Mouse (Mus musculus) neural tube, embryonic 12.5 days (tissue): ENCODE measurements around the gene Gm29735. TPM values are rescaled to one million over a fixed set of nuclear protein-coding genes. Genes with fewer than 3 reads are reported as not detected.
"Not testable (repeated sequence)": the region's sequence is repeated elsewhere in the genome, so short reads cannot be mapped to it uniquely, and the experiment has no call there.

ENCODE experiments used
- ATAC-seq: fragments of 200-750 bp; cut with Nextera tagmentation; 2 replicates; pipeline ENCODE4 v1.8.0; 2017; ENCODE audit warnings: low read depth, mild to moderate bottlenecking, moderate TSS enrichment, moderate library complexity; ENCODE audit not compliant: low FRiP score
- H3K27ac ChIP-seq: fragments of 300-500 bp; sonication (generic); 2 replicates; pipeline ENCODE4 v1.5.1; 2016
- H3K27me3 ChIP-seq: fragments of 300-500 bp; sonication (generic); replicated peaks from 2 replicates; pipeline ENCODE4 v1.6.1; 2016; ENCODE audit warnings: mild to moderate bottlenecking
- H3K36me3 ChIP-seq: fragments of 300-500 bp; sonication (generic); 2 replicates; pipeline ENCODE4 v1.6.1; 2016; ENCODE audit warnings: mild to moderate bottlenecking
- H3K4me1 ChIP-seq: fragments of 300-500 bp; sonication (generic); 2 replicates; pipeline ENCODE4 v1.6.1; 2016
- H3K4me2 ChIP-seq: fragments of 300-500 bp; sonication (generic); replicated peaks from 2 replicates; pipeline ENCODE4 v1.6.1; 2016; ENCODE audit warnings: mild to moderate bottlenecking
- H3K4me3 ChIP-seq: fragments of 300-500 bp; sonication (generic); 2 replicates; pipeline ENCODE4 v1.5.1; 2016
- H3K9ac ChIP-seq: fragments of 300-500 bp; sonication (generic); 2 replicates; pipeline ENCODE4 v1.6.1; 2016; ENCODE audit warnings: mild to moderate bottlenecking
- H3K9me3 ChIP-seq: fragments of 300-500 bp; sonication (generic); 2 replicates; pipeline ENCODE4 v1.6.1; 2016; ENCODE audit warnings: mild to moderate bottlenecking
- WGBS: fragments of 180-500 bp; shearing (Covaris S2); methylation state at CpG from one replicate; pipeline ENCODE4 v1.1.7; 2016; 5-methylcytosine and 5-hydroxymethylcytosine counted together
- polyA plus RNA-seq: library from polyadenylated mRNA; unstranded; fragments of >200 nt; fragmentation: Nextera tagmentation; extraction: Ambion mirVana; gene quantifications from 2 replicates; pipeline ENCODE4 v1.2.1, GENCODE M21; 2016

Gene Gm29735
- polyA plus RNA-seq, result not detected in 2 replicates

- not testable (repeated sequence) for H3K36me3 ChIP-seq, H3K4me3 ChIP-seq, ATAC-seq, H3K9me3 ChIP-seq, H3K4me2 ChIP-seq, H3K27me3 ChIP-seq, H3K27ac ChIP-seq, H3K9ac ChIP-seq, H3K4me1 ChIP-seq
- WGBS, result 53% methylated on average over 2 of the region's 2 CpGs
These were observed at the start of gene Gm29735 for GRCm38 (mm10) chr7:142157013-142157412. TSS of gene Gm29735 (minus strand) at chr7:142157113.

- Histone ChIP-seq H3K27me3 (no peaks in the 10 kb centered on the region), H3K4me1 (no peaks in the 10 kb centered on the region), H3K4me3 (no peak overlapping the region), H3K4me2 (no peak overlapping the region), H3K27ac (no peak overlapping the region), H3K36me3 (no peaks in the 10 kb centered on the region), H3K9ac (no peak overlapping the region), H3K9me3 (no peaks in the 10 kb centered on the region)
- no peak for ATAC-seq
These were observed 48.6 kb upstream of the Gm29735 start for GRCm38 (mm10) chr7:142205488-142205887.

- Histone ChIP-seq H3K4me1 (no peaks in the 10 kb centered on the region), H3K27me3 (no peaks in the 10 kb centered on the region), H3K4me3 (no peak within 1 kb of the TSS), H3K27ac (no peak within 1 kb of the TSS), H3K9me3 (no peaks in the 10 kb centered on the region), H3K9ac (no peak within 1 kb of the TSS), H3K4me2 (no peak within 1 kb of the TSS), H3K36me3 (no peaks in the 10 kb centered on the region)
- 50% methylated on average over 1 of the region's 1 CpGs for WGBS
- no peak for ATAC-seq
These were observed 44.2 kb upstream of the Gm29735 start, which contains the start of gene Krtap5-3 for GRCm38 (mm10) chr7:142201064-142201463. TSS of gene Krtap5-3 (plus strand) at chr7:142201364.

- Histone ChIP-seq H3K4me1 (no peaks in the 10 kb centered on the region), H3K4me2 (no peak overlapping the region), H3K36me3 (no peaks in the 10 kb centered on the region), H3K9ac (no peak overlapping the region), H3K9me3 (no peaks in the 10 kb centered on the region), H3K4me3 (no peak overlapping the region), H3K27me3 (no peaks in the 10 kb centered on the region), H3K27ac (no peak overlapping the region)
- 88% methylated on average over 2 of the region's 2 CpGs for WGBS
- no peak for ATAC-seq
These were observed 41.8 kb upstream of the Gm29735 start for GRCm38 (mm10) chr7:142198748-142199147.

- H3K27me3 ChIP-seq, result no peaks in the 10 kb centered on the region
- H3K9me3 ChIP-seq, result no peaks in the 10 kb centered on the region
- no peak within 1 kb of the TSS for H3K4me3 ChIP-seq
- ATAC-seq, result no peak
- no peak within 1 kb of the TSS for H3K4me2 ChIP-seq
- no peaks in the 10 kb centered on the region for H3K36me3 ChIP-seq
- no peak within 1 kb of the TSS for H3K9ac ChIP-seq
- 40% methylated on average over 2 of the region's 2 CpGs for WGBS
- H3K27ac ChIP-seq, result no peak within 1 kb of the TSS
- H3K4me1 ChIP-seq, result no peaks in the 10 kb centered on the region
These were observed 33.4 kb upstream of the Gm29735 start, which contains the start of gene Gm10153 for GRCm38 (mm10) chr7:142190289-142190688. TSS of gene Gm10153 (minus strand) at chr7:142190389.

- no peak overlapping the region for H3K4me3 ChIP-seq
- no peak for ATAC-seq
- H3K4me1 ChIP-seq, result no peaks in the 10 kb centered on the region
- H3K9me3 ChIP-seq, result no peaks in the 10 kb centered on the region
- no peak overlapping the region for H3K4me2 ChIP-seq
- H3K36me3 ChIP-seq, result no peaks in the 10 kb centered on the region
- H3K27ac ChIP-seq, result no peak overlapping the region
- no peaks in the 10 kb centered on the region for H3K27me3 ChIP-seq
- 80% methylated on average over 2 of the region's 2 CpGs for WGBS
- H3K9ac ChIP-seq, result no peak overlapping the region
These were observed 31.2 kb upstream of the Gm29735 start for GRCm38 (mm10) chr7:142188156-142188555.

- Histone ChIP-seq H3K4me3 (no peak overlapping the region), H3K4me2 (no peak overlapping the region), H3K27ac (no peak overlapping the region), H3K4me1 (no peaks in the 10 kb centered on the region), H3K27me3 (no peaks in the 10 kb centered on the region), H3K36me3 (no peaks in the 10 kb centered on the region), H3K9ac (no peak overlapping the region), H3K9me3 (no peaks in the 10 kb centered on the region)
- no peak for ATAC-seq
- 65% methylated on average over 1 of the region's 1 CpGs for WGBS
These were observed 24.1 kb upstream of the Gm29735 start for GRCm38 (mm10) chr7:142181021-142181420.

- no peak overlapping the region for H3K4me3 ChIP-seq
- no peaks in the 10 kb centered on the region for H3K27me3 ChIP-seq
- H3K36me3 ChIP-seq, result no peaks in the 10 kb centered on the region
- no peaks in the 10 kb centered on the region for H3K4me1 ChIP-seq
- no peak overlapping the region for H3K27ac ChIP-seq
- no peak for ATAC-seq
- no peak overlapping the region for H3K9ac ChIP-seq
- H3K4me2 ChIP-seq, result no peak overlapping the region
- WGBS, result 91% methylated on average over 1 of the region's 1 CpGs
- no peaks in the 10 kb centered on the region for H3K9me3 ChIP-seq
These were observed 21.8 kb upstream of the Gm29735 start for GRCm38 (mm10) chr7:142178685-142179084.

GRCm38 (mm10) chr7:142175905-142176304, 19.0 kb upstream of the Gm29735 start, which contains the start of gene Krtap5-2:
TSS of gene Krtap5-2 (minus strand) at chr7:142176005.
- not testable (repeated sequence) for H3K9me3 ChIP-seq, H3K4me1 ChIP-seq, H3K4me2 ChIP-seq, H3K36me3 ChIP-seq, H3K4me3 ChIP-seq, H3K27me3 ChIP-seq, ATAC-seq, H3K27ac ChIP-seq, H3K9ac ChIP-seq

- Histone ChIP-seq H3K4me1 (no peaks in the 10 kb centered on the region), H3K4me2 (no peak overlapping the region), H3K27me3 (no peaks in the 10 kb centered on the region), H3K9ac (no peak overlapping the region), H3K4me3 (no peak overlapping the region), H3K9me3 (no peaks in the 10 kb centered on the region), H3K27ac (no peak overlapping the region), H3K36me3 (no peaks in the 10 kb centered on the region)
- 45% methylated on average over 3 of the region's 3 CpGs for WGBS
- ATAC-seq, result no peak
These were observed 12.9 kb upstream of the Gm29735 start for GRCm38 (mm10) chr7:142169836-142170235.

- H3K4me2 ChIP-seq, H3K27me3 ChIP-seq, ATAC-seq, H3K36me3 ChIP-seq, H3K9me3 ChIP-seq, H3K9ac ChIP-seq, H3K4me3 ChIP-seq, H3K4me1 ChIP-seq, H3K27ac ChIP-seq: not testable (repeated sequence)
These were observed 8.7 kb upstream of the Gm29735 start, which contains the start of gene Gm4553 for GRCm38 (mm10) chr7:142165639-142166038. TSS of gene Gm4553 (minus strand) at chr7:142165739.

GRCm38 (mm10) chr7:142159366-142159765, 2.5 kb upstream of the Gm29735 start:
- no peak for ATAC-seq

GRCm38 (mm10) chr7:142155308-142155707, 1.6 kb downstream of the Gm29735 start:
- no peaks in the 10 kb centered on the region for H3K9me3 ChIP-seq
- H3K9ac ChIP-seq, result no peak overlapping the region
- no peak overlapping the region for H3K27ac ChIP-seq
- no peaks in the 10 kb centered on the region for H3K4me1 ChIP-seq
- H3K36me3 ChIP-seq, result no peaks in the 10 kb centered on the region
- H3K4me2 ChIP-seq, result no peak overlapping the region
- no peak for ATAC-seq
- no peak overlapping the region for H3K4me3 ChIP-seq
- no peaks in the 10 kb centered on the region for H3K27me3 ChIP-seq
- WGBS, result 82% methylated on average over 1 of the region's 1 CpGs

More at GRCm38 (mm10) chr7:142159366-142159765, 2.5 kb upstream of the Gm29735 start:
- no peaks in the 10 kb centered on the region for H3K27me3 ChIP-seq
- no peaks in the 10 kb centered on the region for H3K36me3 ChIP-seq
- no peak overlapping the region for H3K9ac ChIP-seq
- no peak overlapping the region for H3K4me2 ChIP-seq
- H3K4me1 ChIP-seq, result no peaks in the 10 kb centered on the region
- no peak overlapping the region for H3K27ac ChIP-seq
- WGBS, result 95% methylated on average over 3 of the region's 3 CpGs
- H3K4me3 ChIP-seq, result no peak overlapping the region
- H3K9me3 ChIP-seq, result no peaks in the 10 kb centered on the region
